Mouse (Mus musculus): ENCODE measurements around the gene Fam209.

The Fam209 gene

GRCm38 (mm10) chr2:172476707-172477260 is 4.5 kb downstream of the Fam209 start:
- no peak for DNase-seq (ENCODE audit: extremely low read depth, insufficient read length, low spot score)

- no peak for DNase-seq (ENCODE audit: extremely low read depth, insufficient read length, low spot score)
Observed at GRCm38 (mm10) chr2:172477350-172477749, 5.0 kb downstream of the Fam209 start.

- no peak for DNase-seq (ENCODE audit: extremely low read depth, insufficient read length, low spot score)
Observed at GRCm38 (mm10) chr2:172477860-172478259, 5.5 kb downstream of the Fam209 start.

GRCm38 (mm10) chr2:172480296-172480695 is 8.0 kb downstream of the Fam209 start:
- DNase-seq (ENCODE audit: extremely low read depth, insufficient read length, low spot score), result no peak

- DNase-seq (ENCODE audit: extremely low read depth, insufficient read length, low spot score), result no peak
Observed at GRCm38 (mm10) chr2:172481654-172482385, 9.5 kb downstream of the Fam209 start.

GRCm38 (mm10) chr2:172483766-172484413 is 11.6 kb downstream of the Fam209 start:
- DNase-seq (ENCODE audit: extremely low read depth, insufficient read length, low spot score), result no peak

- no peak for DNase-seq (ENCODE audit: extremely low read depth, insufficient read length, low spot score)
Observed at GRCm38 (mm10) chr2:172484696-172485370, 12.5 kb downstream of the Fam209 start.

- DNase-seq (ENCODE audit: extremely low read depth, insufficient read length, low spot score), result no peak
Observed at GRCm38 (mm10) chr2:172496736-172497345, 24.5 kb downstream of the Fam209 start.

- DNase-seq (ENCODE audit: extremely low read depth, insufficient read length, low spot score), result peak; percentile 28
Observed at GRCm38 (mm10) chr2:172498823-172499222, 26.5 kb downstream of the Fam209 start.

GRCm38 (mm10) chr2:172500752-172501316 is 28.5 kb downstream of the Fam209 start:
- DNase-seq (ENCODE audit: extremely low read depth, insufficient read length, low spot score), result no peak

- no peak for DNase-seq (ENCODE audit: extremely low read depth, insufficient read length, low spot score)
Observed at GRCm38 (mm10) chr2:172501341-172501740, 29.0 kb downstream of the Fam209 start.

GRCm38 (mm10) chr2:172502168-172502567 is 29.8 kb downstream of the Fam209 start:
- DNase-seq (ENCODE audit: extremely low read depth, insufficient read length, low spot score), result no peak

GRCm38 (mm10) chr2:172506121-172506520 is 33.8 kb downstream of the Fam209 start:
- no peak for DNase-seq (ENCODE audit: extremely low read depth, insufficient read length, low spot score)

- DNase-seq (ENCODE audit: extremely low read depth, insufficient read length, low spot score), result no peak
Observed at GRCm38 (mm10) chr2:172510056-172510712, 37.9 kb downstream of the Fam209 start.

GRCm38 (mm10) chr2:172510899-172511298 is 38.6 kb downstream of the Fam209 start:
- DNase-seq (ENCODE audit: extremely low read depth, insufficient read length, low spot score), result no peak

GRCm38 (mm10) chr2:172516407-172516992 is 44.2 kb downstream of the Fam209 start:
- DNase-seq (ENCODE audit: extremely low read depth, insufficient read length, low spot score), result no peak

- DNase-seq (ENCODE audit: extremely low read depth, insufficient read length, low spot score), result no peak
Observed at GRCm38 (mm10) chr2:172520616-172521371, 48.5 kb downstream of the Fam209 start.

- DNase-seq (ENCODE audit: extremely low read depth, insufficient read length, low spot score), result no peak
Observed at GRCm38 (mm10) chr2:172522528-172522927, 50.2 kb downstream of the Fam209 start.

Data from 3134 (cell line).